Mouse (Mus musculus) layer of hippocampus, postnatal 10 days (tissue): ENCODE results near the gene 1700061G19Rik. TPM values are rescaled to one million over a fixed set of nuclear protein-coding genes. Genes with fewer than 3 reads are reported as not detected.
A peak's percentile ranks its signal among the peaks of the same experiment; 100 is the strongest.

Source experiments
- DNase-seq, 2 experiments: peaks; one replicate each; pipeline ENCODE4 v3.0.0; 2021; ENCODE audit warnings: low spot score in 2 of 2
- long read RNA-seq: library from polyadenylated mRNA; stranded (forward); transcript quantifications from one replicate; pipeline ENCODE4 v2.0.0, GENCODE M21; 2023
- total RNA-seq, 2 experiments: library from RNA; stranded (reverse); gene quantifications; 2 replicates each; pipeline ENCODE4 v1.2.3; 2021

Gene 1700061G19Rik
- under 1 TPM; 0.11 to 0.39 TPM for total RNA-seq
- long read RNA-seq, partial matches to known transcripts = 0 of 26 reads
- long read RNA-seq, other reads (novel, unspliced or antisense) = 26 of 26 reads

- DNase-seq = no peak
These were observed at the start of gene 1700061G19Rik for GRCm38 (mm10) chr17:56874936-56875651. 1700061G19Rik (plus strand) TSS chr17:56875477.

GRCm38 (mm10) chr17:56826718-56827117 is 48.6 kb upstream of the 1700061G19Rik start:
- DNase-seq = no peak

- DNase-seq = no peak
These were observed 46.1 kb upstream of the 1700061G19Rik start for GRCm38 (mm10) chr17:56829171-56829570.

GRCm38 (mm10) chr17:56829795-56830194 is 45.5 kb upstream of the 1700061G19Rik start:
- DNase-seq = no peak

GRCm38 (mm10) chr17:56830411-56831110 is 44.7 kb upstream of the 1700061G19Rik start, which contains the start of gene Rfx2:
Rfx2 (minus strand) TSS chr17:56831013.
- no peak for DNase-seq

- DNase-seq = peak; percentile 98
These were observed 44.0 kb upstream of the 1700061G19Rik start for GRCm38 (mm10) chr17:56831111-56831816.

GRCm38 (mm10) chr17:56832918-56833317 is 42.4 kb upstream of the 1700061G19Rik start:
- DNase-seq = no peak

- no peak for DNase-seq
These were observed 41.9 kb upstream of the 1700061G19Rik start for GRCm38 (mm10) chr17:56833381-56833780.

- DNase-seq = no peak
These were observed 38.9 kb upstream of the 1700061G19Rik start for GRCm38 (mm10) chr17:56836336-56836735.

- DNase-seq = no peak
These were observed 34.8 kb upstream of the 1700061G19Rik start for GRCm38 (mm10) chr17:56840524-56840923.

- no peak for DNase-seq
These were observed 33.1 kb upstream of the 1700061G19Rik start for GRCm38 (mm10) chr17:56842173-56842572.

- no peak for DNase-seq
These were observed 31.6 kb upstream of the 1700061G19Rik start for GRCm38 (mm10) chr17:56843678-56844077.

GRCm38 (mm10) chr17:56848785-56849184 is 26.5 kb upstream of the 1700061G19Rik start:
- DNase-seq = no peak

GRCm38 (mm10) chr17:56849710-56850109 is 25.6 kb upstream of the 1700061G19Rik start:
- DNase-seq = no peak

GRCm38 (mm10) chr17:56851167-56851566 is 24.1 kb upstream of the 1700061G19Rik start:
- no peak for DNase-seq

GRCm38 (mm10) chr17:56855421-56855820 is 19.9 kb upstream of the 1700061G19Rik start:
- no peak for DNase-seq

GRCm38 (mm10) chr17:56858216-56858615 is 17.1 kb upstream of the 1700061G19Rik start:
- peak; percentile 49 to 60 for DNase-seq

GRCm38 (mm10) chr17:56858922-56859321 is 16.4 kb upstream of the 1700061G19Rik start:
- DNase-seq = no peak

- no peak for DNase-seq
These were observed 14.1 kb upstream of the 1700061G19Rik start for GRCm38 (mm10) chr17:56861197-56861596.

GRCm38 (mm10) chr17:56866071-56866470 is 9.2 kb upstream of the 1700061G19Rik start:
- DNase-seq = no peak

GRCm38 (mm10) chr17:56869481-56869977 is 5.7 kb upstream of the 1700061G19Rik start:
- no peak for DNase-seq
